Mouse (Mus musculus) cerebellum, adult 9-10 months (tissue): ENCODE results near the gene Ica1.

Experiments
- DNase-seq: peaks from one replicate; pipeline ENCODE4 v3.0.0; 2022

The Ica1 gene

DNA sequence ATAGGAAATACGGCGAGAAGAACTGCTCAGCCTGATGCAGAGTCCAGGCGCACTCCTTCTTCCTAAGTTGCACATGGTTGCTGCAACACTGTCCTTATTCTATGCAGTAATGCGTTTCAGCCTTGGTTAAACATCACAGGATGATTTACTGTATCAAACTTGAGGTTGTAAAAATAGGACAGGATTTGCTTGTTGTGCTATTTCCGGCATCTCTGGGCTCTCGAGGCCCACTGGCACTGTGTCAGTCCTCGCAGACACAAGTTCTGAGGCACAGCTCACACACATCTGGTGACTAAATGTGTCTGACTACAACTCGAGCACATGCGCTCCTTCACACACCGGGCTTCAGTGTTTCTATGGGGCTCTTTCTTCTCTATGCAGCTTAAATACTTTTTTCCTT, 94.9 kb downstream of the Ica1 start:
- DNase-seq, result no peak

GRCm38 (mm10) chr6:8680931-8681330, 97.4 kb downstream of the Ica1 start:
- no peak for DNase-seq

DNA sequence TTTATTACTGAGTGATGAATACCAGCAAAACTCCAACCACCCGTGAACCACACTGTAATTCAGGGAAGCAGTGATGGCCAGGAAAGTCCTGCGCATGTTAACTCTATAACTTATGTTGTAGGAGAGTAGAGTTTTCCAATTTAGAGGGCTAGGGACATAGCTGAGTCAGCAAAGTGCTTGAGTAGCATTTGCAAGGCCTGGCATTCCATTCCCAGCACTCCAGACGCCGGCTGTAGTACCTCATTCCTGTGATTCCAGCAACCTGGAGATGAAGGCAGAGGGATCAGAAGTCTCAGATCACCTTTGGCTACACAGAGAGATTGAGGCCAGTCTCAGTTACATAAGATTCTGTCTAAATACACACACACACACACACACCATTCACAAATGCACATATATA, 105.3 kb downstream of the Ica1 start:
- DNase-seq, result no peak

DNA sequence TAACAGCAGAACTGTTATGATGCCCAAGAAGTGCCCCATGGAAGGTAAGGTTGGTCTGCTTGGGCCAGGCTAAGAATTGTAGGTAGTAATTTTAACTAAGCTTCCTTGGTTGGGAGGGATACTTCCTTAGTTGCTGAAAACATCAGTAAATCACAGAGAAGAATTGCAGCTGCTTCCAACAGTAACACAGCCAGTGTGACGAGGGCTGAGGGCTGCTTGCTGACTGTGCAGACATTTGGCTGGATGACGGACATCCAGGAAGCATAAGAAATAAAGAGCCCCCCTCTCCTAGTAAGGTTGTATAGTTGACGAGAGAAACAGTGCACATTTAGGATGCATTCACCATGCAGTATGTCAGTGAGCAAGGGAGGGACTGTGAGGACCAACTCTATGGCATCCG, 108.9 kb downstream of the Ica1 start:
- DNase-seq, result no peak

- no peak for DNase-seq
These were observed 110.1 kb downstream of the Ica1 start for GRCm38 (mm10) chr6:8668013-8668811.

DNA sequence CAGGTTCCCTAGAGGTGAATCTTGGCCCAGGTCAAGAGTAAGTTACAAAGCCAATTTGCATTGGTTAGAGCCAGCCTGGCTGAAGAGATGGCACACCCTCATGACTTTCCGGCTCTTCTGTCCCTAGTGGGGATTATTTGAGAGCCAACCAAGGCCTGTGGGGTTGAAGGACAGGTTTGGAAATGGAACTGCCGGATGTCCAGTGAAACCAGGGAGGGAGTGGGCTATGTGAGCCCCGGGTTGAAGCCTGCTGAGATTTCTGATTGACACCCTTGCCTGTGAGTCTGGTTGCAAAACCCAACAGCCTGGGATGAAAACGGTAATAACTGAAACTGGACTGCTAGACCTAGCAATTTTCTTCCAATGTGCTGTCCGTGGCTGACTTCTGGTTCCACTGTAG, 112.5 kb downstream of the Ica1 start:
- no peak for DNase-seq

DNA sequence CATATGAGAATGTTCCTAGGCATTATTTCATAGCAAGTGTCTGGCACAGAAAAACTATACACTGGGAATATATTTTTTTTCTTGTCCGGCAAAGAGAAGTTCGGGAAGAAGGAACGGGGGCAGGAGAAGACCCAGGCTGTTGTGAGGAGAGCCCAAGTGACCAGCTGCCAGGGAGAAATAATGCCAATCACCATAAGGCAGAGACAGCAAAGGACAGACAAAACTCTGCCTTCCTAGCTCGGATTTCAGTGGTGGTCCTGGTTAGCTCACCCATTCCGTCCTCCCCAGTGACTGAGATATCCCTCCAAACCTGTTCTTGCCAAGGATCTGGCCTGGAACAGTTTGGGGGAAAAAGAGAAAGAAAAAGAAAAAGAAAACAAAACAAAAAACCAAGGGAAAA, 113.3 kb downstream of the Ica1 start:
- DNase-seq, result no peak

DNA sequence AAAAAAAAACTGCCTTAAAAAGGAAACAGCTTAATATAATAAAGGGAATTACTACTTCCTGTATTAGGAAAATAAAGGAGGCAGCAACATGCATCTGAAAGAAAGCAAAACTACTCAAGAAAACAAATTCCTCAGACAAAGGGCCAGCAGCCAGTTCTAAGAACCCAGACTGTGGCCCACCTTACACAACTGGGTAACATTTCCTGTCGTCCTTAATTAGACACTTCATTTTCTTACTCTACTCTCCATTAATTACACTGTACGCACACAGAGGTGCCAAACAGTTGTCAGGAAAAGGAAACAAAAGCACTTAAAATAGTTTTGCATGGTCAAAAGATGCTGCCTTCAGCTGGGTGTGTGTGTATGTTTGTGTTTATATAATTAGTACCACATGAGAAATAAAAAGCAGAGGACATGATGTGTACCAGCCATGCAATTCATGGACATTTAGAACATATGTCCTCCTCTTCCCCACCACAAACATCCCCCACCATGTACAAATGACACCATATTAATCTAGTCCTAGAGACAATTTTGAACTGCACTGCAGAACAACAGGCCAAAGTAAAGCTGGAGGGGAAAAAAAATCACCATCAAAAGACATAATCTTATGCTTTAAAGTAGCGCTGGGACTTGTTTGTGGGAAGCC, 115.1 kb downstream of the Ica1 start:
- no peak for DNase-seq

DNA sequence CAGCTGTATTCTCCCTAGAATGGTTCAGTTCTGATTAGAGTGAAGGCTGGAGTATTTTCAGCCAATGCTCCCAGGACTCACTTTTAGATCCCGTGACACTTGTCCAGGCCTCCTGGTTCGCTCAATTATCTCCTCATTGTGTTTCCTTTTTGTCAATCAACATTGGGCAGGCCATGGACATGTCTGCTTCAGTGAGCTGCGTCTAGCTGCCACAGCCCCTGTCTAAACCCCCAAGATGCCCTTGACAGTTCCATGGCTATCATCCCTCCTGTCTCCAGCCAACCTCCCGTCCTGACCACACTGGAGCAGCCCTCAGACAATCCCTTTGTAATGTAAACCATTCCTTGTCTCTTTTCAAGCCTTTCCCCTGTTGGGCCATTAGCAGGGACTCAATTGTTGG, 116.9 kb downstream of the Ica1 start:
- DNase-seq, result no peak

- no peak for DNase-seq
These were observed 118.2 kb downstream of the Ica1 start for GRCm38 (mm10) chr6:8660076-8660475.

DNA sequence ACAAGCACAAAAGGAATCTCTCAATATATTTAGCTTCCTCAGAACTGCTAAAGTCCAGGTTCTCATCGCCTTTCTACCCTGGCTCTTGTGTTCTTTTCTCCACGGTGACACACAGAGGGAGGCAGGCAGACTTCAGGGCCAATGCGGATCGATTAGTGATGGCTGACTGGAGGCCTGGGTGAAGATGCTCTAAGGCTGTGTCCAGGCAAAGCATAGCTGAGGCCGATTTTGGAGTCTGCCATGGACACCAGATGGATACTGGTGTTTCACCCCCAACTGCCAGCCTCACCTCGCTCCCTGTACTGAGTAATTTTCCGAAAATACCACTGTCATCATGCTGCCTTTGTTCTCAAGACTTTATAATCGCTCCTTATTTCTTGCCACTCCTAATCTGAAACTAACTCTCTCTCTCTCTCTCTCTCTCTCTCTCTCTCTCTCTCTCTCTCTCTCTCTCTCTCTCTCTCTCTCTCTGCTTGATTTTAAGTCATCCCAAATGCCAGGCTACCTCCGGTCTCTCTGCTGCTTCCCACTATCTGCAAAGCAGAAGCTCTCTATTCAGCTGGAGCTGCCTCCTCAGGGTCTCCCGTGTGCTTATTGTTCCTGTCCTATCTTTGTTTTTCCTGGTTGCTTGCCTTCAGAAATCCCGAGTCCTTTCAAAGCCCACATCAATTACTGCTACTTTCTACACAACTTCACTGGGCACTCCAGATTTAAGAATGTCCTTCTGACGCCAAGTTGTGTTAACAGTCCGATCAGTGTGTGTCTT, 118.9 kb downstream of the Ica1 start:
- DNase-seq, result peak; percentile 92

GRCm38 (mm10) chr6:8658431-8658830, 119.9 kb downstream of the Ica1 start:
- no peak for DNase-seq

GRCm38 (mm10) chr6:8657459-8657858, 120.8 kb downstream of the Ica1 start:
- DNase-seq, result no peak

DNA sequence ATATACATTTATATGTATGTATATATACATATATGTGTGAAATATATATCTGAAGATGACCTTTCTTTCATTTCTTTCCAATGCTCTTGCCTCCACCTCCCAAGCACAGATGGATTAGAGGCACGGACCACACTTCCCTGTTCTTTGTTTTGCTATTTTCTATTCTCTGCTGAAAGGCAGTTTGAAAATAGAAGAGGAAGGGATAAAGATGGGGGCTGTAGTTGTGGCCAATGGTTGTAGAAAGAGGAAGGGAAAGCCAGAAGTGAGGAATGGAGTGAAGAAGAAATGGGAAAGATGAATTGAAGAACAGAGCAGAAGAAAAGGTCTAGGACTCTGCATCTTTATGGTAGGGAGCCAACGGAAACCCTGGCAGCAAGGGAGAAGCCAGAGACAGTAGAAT, 122.8 kb downstream of the Ica1 start:
- no peak for DNase-seq

- no peak for DNase-seq
These were observed 127.9 kb downstream of the Ica1 start for GRCm38 (mm10) chr6:8650413-8650812.

GRCm38 (mm10) chr6:8649295-8649865, 128.9 kb downstream of the Ica1 start:
- no peak for DNase-seq

GRCm38 (mm10) chr6:8648185-8648901, 129.9 kb downstream of the Ica1 start:
- DNase-seq, result no peak

- DNase-seq, result no peak
These were observed 130.6 kb downstream of the Ica1 start for GRCm38 (mm10) chr6:8647513-8648184.

GRCm38 (mm10) chr6:8645708-8646107, 132.6 kb downstream of the Ica1 start:
- DNase-seq, result no peak

DNA sequence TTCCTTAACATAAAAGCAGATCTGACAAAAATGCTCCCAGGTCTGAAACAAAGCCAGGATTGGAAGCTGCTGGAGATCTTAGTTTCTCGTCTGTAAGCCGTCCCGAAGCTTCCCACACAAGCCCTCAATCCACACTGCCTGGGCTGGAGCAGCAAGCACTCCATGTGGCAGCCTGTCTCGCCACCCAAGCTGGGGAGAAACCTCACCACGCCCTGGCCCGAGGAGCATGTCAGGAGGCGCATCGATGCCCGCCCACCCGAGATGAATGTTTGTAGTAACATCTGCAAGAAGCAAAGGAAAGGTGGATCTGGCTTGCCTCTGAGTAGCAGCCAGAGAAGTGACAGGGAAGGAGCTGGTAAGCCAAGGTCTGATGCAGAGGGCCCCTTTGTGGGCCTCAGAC, 133.6 kb downstream of the Ica1 start:
- no peak for DNase-seq

DNA sequence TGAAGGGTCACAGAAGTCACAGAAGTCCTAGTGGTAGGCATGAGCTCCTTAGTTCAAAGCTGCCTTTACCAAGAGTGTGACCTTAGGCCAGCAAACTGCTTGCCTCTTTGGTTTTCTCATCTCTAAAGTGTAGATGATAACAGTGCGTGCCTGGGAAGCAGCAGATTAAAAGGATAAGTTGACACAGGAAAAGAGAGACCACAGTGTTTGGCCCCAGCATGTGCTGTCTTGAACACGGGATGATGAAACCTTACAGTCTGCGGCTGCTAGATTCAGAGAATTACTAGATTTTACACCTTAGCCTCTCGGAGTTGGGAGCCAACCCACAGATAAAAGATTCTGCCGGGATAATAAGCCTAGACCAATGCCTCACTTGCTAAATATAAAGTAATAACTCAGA, 137.4 kb downstream of the Ica1 start:
- DNase-seq, result no peak

DNA sequence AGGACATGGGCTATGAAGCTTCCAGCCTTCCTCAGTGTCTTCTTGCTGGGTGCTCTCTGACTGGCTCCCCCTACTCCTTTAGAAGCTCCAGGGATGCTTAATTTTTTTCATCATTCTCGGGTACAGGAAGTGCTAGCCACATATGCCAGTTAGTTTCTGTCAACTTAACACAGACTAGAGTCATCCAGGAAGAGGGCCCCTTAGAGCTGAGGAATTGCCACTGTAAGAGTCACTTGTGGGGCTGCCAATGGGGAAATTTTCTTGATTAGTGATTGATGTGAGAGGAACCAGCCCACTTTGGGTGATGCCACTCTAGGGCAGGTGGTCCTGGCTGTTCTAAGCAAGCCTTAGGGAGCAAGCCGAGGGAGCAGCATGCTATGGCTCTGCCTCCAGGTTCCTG, 138.8 kb downstream of the Ica1 start:
- no peak for DNase-seq
